Mouse (Mus musculus) CH12.LX (cell line): ENCODE measurements around the gene Lrrn3. TPM values are rescaled to one million over a fixed set of nuclear protein-coding genes. Genes with fewer than 3 reads are reported as not detected.

Experiments used
- DNase-seq: peaks from one replicate; pipeline ENCODE4 v3.0.0-alpha.2; 2013; ENCODE audit errors: extremely low read depth
- H3K27ac ChIP-seq: 2 replicates; pipeline ENCODE4 v1.5.1; 2012; ENCODE audit warnings: low read depth, mild to moderate bottlenecking, control low read depth, moderate library complexity; ENCODE audit not compliant: insufficient read depth
- H3K27me3 ChIP-seq: replicated peaks from 2 replicates; pipeline ENCODE3; 2012; ENCODE audit warnings: inconsistent platforms
- H3K36me3 ChIP-seq, 2 experiments: replicated peaks in 1 of 2; 2 replicates each; pipeline versions ENCODE3 to v1.6.1; 2012; ENCODE audit warnings: inconsistent platforms in 1 of 2, low read length in 1 of 2, mild to moderate bottlenecking in 1 of 2, mixed read lengths in 1 of 2, moderate library complexity in 1 of 2; ENCODE audit not compliant: control insufficient read depth in 1 of 2, insufficient read depth in 1 of 2
- H3K4me1 ChIP-seq, 2 experiments: 2 replicates each; pipeline ENCODE4 v1.6.1; 2012; ENCODE audit warnings: inconsistent platforms in 1 of 2, moderate library complexity in 1 of 2; ENCODE audit not compliant: insufficient read depth in 2 of 2, control insufficient read depth in 1 of 2
- H3K4me2 ChIP-seq: 2 replicates; pipeline ENCODE4 v1.6.1; 2012; ENCODE audit warnings: low read depth, mild to moderate bottlenecking, control low read depth; ENCODE audit not compliant: poor library complexity, insufficient read depth, severe bottlenecking
- H3K4me3 ChIP-seq, 3 experiments: fragments of 150-350 bp in 1 of 3; sonication (generic) in 1 of 3; replicated peaks in 1 of 3; 2 replicates each; pipeline versions ENCODE3 to v1.5.1; 2011 to 2012; ENCODE audit warnings: low read depth in 2 of 3, low read length in 2 of 3, mild to moderate bottlenecking in 2 of 3, moderate library complexity in 2 of 3, control low read depth in 1 of 3, improper control_type of control experiment in 1 of 3, inconsistent platforms in 1 of 3, mixed read lengths in 1 of 3; ENCODE audit not compliant: poor library complexity in 1 of 3
- H3K79me2 ChIP-seq: replicated peaks from 2 replicates; pipeline ENCODE4 v1.6.1; 2012; ENCODE audit warnings: mild to moderate bottlenecking, moderate library complexity; ENCODE audit not compliant: control insufficient read depth, poor library complexity, insufficient read depth, severe bottlenecking; ENCODE audit errors: extremely low read depth
- H3K9ac ChIP-seq: 2 replicates; pipeline ENCODE4 v1.6.1; 2012; ENCODE audit warnings: low read depth, mild to moderate bottlenecking, control low read depth, moderate library complexity; ENCODE audit not compliant: insufficient read depth
- H3K9me3 ChIP-seq: replicated peaks from 2 replicates; pipeline ENCODE3; 2012; ENCODE audit warnings: low read length, inconsistent platforms, mixed read lengths
- BHLHE40 ChIP-seq: IDR thresholded peaks from 2 replicates; pipeline ENCODE4 v1.6.1; 2011; ENCODE audit warnings: mild to moderate bottlenecking, low read depth, low read length, improper control_type of control experiment
- CHD2 ChIP-seq: IDR thresholded peaks from 2 replicates; pipeline ENCODE4 v1.6.1; 2011; ENCODE audit warnings: low read length, improper control_type of control experiment
- CTCF ChIP-seq, 2 experiments: IDR thresholded peaks in 1 of 2; conservative IDR thresholded peaks in 1 of 2; 2 replicates each; pipeline ENCODE4 v1.5.1; 2011 to 2012; ENCODE audit warnings: low read depth in 2 of 2, low read length in 2 of 2, improper control_type of control experiment in 1 of 2, inconsistent platforms in 1 of 2, mild to moderate bottlenecking in 1 of 2, moderate library complexity in 1 of 2
- E2F4 ChIP-seq: IDR thresholded peaks from 2 replicates; pipeline ENCODE4 v1.6.1; 2011; ENCODE audit warnings: low read depth, low read length, improper control_type of control experiment; ENCODE audit not compliant: insufficient replicate concordance
- ELF1 ChIP-seq: IDR thresholded peaks from 2 replicates; pipeline ENCODE4 v1.6.1; 2014; ENCODE audit warnings: low read depth, mild to moderate bottlenecking, inconsistent platforms, low read length, improper control_type of control experiment
- GABPA ChIP-seq: IDR thresholded peaks from 2 replicates; pipeline ENCODE4 v1.6.1; 2012; ENCODE audit warnings: low read depth, low read length, improper control_type of control experiment, inconsistent platforms; ENCODE audit not compliant: insufficient replicate concordance
- HCFC1 ChIP-seq: IDR thresholded peaks from 2 replicates; pipeline ENCODE4 v1.6.1; 2012; ENCODE audit warnings: low read depth, mild to moderate bottlenecking, inconsistent platforms, low read length, improper control_type of control experiment
- IRF4 ChIP-seq: IDR thresholded peaks from 2 replicates; pipeline ENCODE4 v1.6.1; 2014; ENCODE audit warnings: low read depth, mild to moderate bottlenecking, inconsistent platforms, low read length, improper control_type of control experiment
- KAT2A ChIP-seq: IDR thresholded peaks from 2 replicates; pipeline ENCODE4 v1.6.1; 2012; ENCODE audit warnings: low read length, improper control_type of control experiment, inconsistent platforms; ENCODE audit not compliant: insufficient replicate concordance
- MAFK ChIP-seq: IDR thresholded peaks from 2 replicates; pipeline ENCODE4 v1.6.1; 2011; ENCODE audit warnings: low read length, improper control_type of control experiment; ENCODE audit not compliant: insufficient replicate concordance
- MAZ ChIP-seq: IDR thresholded peaks from 2 replicates; pipeline ENCODE4 v1.6.1; 2012; ENCODE audit warnings: low read depth, mild to moderate bottlenecking, inconsistent platforms, low read length, improper control_type of control experiment, moderate library complexity
- RAD21 ChIP-seq: IDR thresholded peaks from 2 replicates; pipeline ENCODE4 v1.6.1; 2011; ENCODE audit warnings: low read depth, mild to moderate bottlenecking, low read length, improper control_type of control experiment, moderate library complexity
- RCOR1 ChIP-seq: conservative IDR thresholded peaks from 2 replicates; pipeline ENCODE4 v1.6.1; 2012; ENCODE audit warnings: low read depth, mild to moderate bottlenecking, inconsistent platforms, low read length, improper control_type of control experiment
- SMC3 ChIP-seq: IDR thresholded peaks from 2 replicates; pipeline ENCODE4 v1.6.1; 2011; ENCODE audit warnings: low read depth, low read length, improper control_type of control experiment
- TCF12 ChIP-seq: IDR thresholded peaks from 2 replicates; pipeline ENCODE4 v1.6.1; 2014; ENCODE audit warnings: low read depth, mild to moderate bottlenecking, inconsistent platforms, low read length, improper control_type of control experiment
- UBTF ChIP-seq: IDR thresholded peaks from 2 replicates; pipeline ENCODE4 v1.6.1; 2012; ENCODE audit warnings: low read depth, mild to moderate bottlenecking, inconsistent platforms, low read length, improper control_type of control experiment, moderate library complexity
- USF1 ChIP-seq: IDR thresholded peaks from 2 replicates; pipeline ENCODE4 v1.6.1; 2014; ENCODE audit warnings: low read depth, mild to moderate bottlenecking, inconsistent platforms, low read length, improper control_type of control experiment
- ZC3H11A ChIP-seq: IDR thresholded peaks from 2 replicates; pipeline ENCODE4 v1.6.1; 2012; ENCODE audit warnings: low read depth, mild to moderate bottlenecking, inconsistent platforms, low read length, improper control_type of control experiment
- ZKSCAN1 ChIP-seq: IDR thresholded peaks from 2 replicates; pipeline ENCODE4 v1.6.1; 2012; ENCODE audit warnings: low read depth, inconsistent platforms, low read length, improper control_type of control experiment, borderline replicate concordance
- ZMIZ1 ChIP-seq: IDR thresholded peaks from 2 replicates; pipeline ENCODE4 v1.6.1; 2012; ENCODE audit warnings: low read depth, mild to moderate bottlenecking, inconsistent platforms, low read length, improper control_type of control experiment
- ZNF384 ChIP-seq: IDR thresholded peaks from 2 replicates; pipeline ENCODE4 v1.6.1; 2012; ENCODE audit warnings: low read depth, low read length, improper control_type of control experiment, inconsistent platforms
- dilution Hi-C: fragments of 300-500 bp; cut with MboI; formaldehyde crosslinking; loops from 2 replicates; pipeline ENCODE4 v1.14.3; 2020; ENCODE audit warnings: low sequenced_read_pairs; ENCODE audit not compliant: extremely low pct_unique_long_range_greater_than_20kb, extremely low pct_ligation_motif_present
- in situ Hi-C: fragments of 300-500 bp; cut with MboI; formaldehyde crosslinking; loops from 3 replicates; pipeline ENCODE4 v1.14.3; 2019; ENCODE audit warnings: low sequenced_read_pairs, low pct_ligation_motif_present, low pct_unique_long_range_greater_than_20kb, mixed read lengths
- polyA plus RNA-seq: library from polyadenylated mRNA; unstranded; fragments of >175 nt; gene quantifications from 2 replicates; pipeline ENCODE4 v1.2.1, GENCODE M21; 2012; ENCODE audit warnings: low read depth; ENCODE audit not compliant: insufficient read length
- total RNA-seq, 2 experiments: library from RNA; depleted of rRNA; stranded (reverse); fragments of 300-350 nt in 1 of 2; fragments of >200 nt in 1 of 2; gene quantifications; 2 replicates each; pipeline ENCODE4 v1.2.3; 2012 to 2014

Gene Lrrn3
- total and polyA plus RNA-seq, 3 experiments: not detected

- Histone ChIP-seq H3K79me2 (no peaks in the 10 kb centered on the region), H3K27me3 (no peaks in the 10 kb centered on the region), H3K4me3 (no peak overlapping the region), H3K4me2 (no peak overlapping the region), H3K9ac (no peak overlapping the region), H3K9me3 (peaks cover 3% of the 10 kb centered on the region), H3K4me1 (peaks cover 0 to 12% of the 10 kb centered on the region in 2 experiments; a peak in 2 of 4 replicates), H3K36me3 (no peaks in the 10 kb centered on the region), H3K27ac (no peak overlapping the region)
- TF ChIP-seq MAFK (no peak), CTCF (conservative IDR thresholded peaks at IDR 0.05 in 1 of 2, IDR thresholded peaks at IDR 0.05 in 1 of 2; ENCODE audit: low read depth in 2 of 2, low read length in 2 of 2) (no peak), GABPA (no peak), CHD2 (no peak), ELF1 (no peak)
- peak; percentile 13 for DNase-seq
- dilution Hi-C loops: no loop called here
- in situ Hi-C loops: no loop called here
Observed at GRCm38 (mm10) chr12:41409431-41409830, 76.8 kb downstream of the Lrrn3 start.

- no peaks in the 10 kb centered on the region for H3K4me1 ChIP-seq
- no peak for DNase-seq
- H3K27me3 ChIP-seq: no peaks in the 10 kb centered on the region
- H3K36me3 ChIP-seq: no peaks in the 10 kb centered on the region
- no peak overlapping the region for H3K27ac ChIP-seq
- no peak overlapping the region for H3K9ac ChIP-seq
- H3K79me2 ChIP-seq: no peaks in the 10 kb centered on the region
- no peak for TF ChIP-seq ZNF384
- TF ChIP-seq RCOR1: no peak
- TF ChIP-seq ZMIZ1: no peak
- TF ChIP-seq HCFC1: no peak
- no peak for TF ChIP-seq IRF4
- TF ChIP-seq MAFK: no peak
- TF ChIP-seq USF1: no peak
- TF ChIP-seq UBTF: no peak
- TF ChIP-seq TCF12: no peak
- TF ChIP-seq MAZ: no peak
- no peak for TF ChIP-seq BHLHE40
- no peak for TF ChIP-seq ZC3H11A
- no peak for TF ChIP-seq RAD21
- no peak for TF ChIP-seq SMC3
- TF ChIP-seq E2F4: no peak
- no peak for TF ChIP-seq KAT2A
- no peak for TF ChIP-seq ZKSCAN1
- no peak overlapping the region for H3K4me3 ChIP-seq
- peaks cover 3% of the 10 kb centered on the region for H3K9me3 ChIP-seq
- dilution Hi-C loops: no loop called here
- H3K4me2 ChIP-seq: no peak overlapping the region
- in situ Hi-C loops: no loop called here
Observed at GRCm38 (mm10) chr12:41401923-41402322, 84.3 kb downstream of the Lrrn3 start.
